Mouse (Mus musculus): ENCODE measurements around the gene Tbc1d19. TPM values are rescaled to one million over a fixed set of nuclear protein-coding genes. Genes with fewer than 3 reads are reported as not detected.
A peak's percentile ranks its signal among the peaks of the same experiment; 100 is the strongest.

Tbc1d19 gene
- total and polyA plus RNA-seq, 2 experiments from 2014 or later, result 44.0 to 50.6 TPM

DNA sequence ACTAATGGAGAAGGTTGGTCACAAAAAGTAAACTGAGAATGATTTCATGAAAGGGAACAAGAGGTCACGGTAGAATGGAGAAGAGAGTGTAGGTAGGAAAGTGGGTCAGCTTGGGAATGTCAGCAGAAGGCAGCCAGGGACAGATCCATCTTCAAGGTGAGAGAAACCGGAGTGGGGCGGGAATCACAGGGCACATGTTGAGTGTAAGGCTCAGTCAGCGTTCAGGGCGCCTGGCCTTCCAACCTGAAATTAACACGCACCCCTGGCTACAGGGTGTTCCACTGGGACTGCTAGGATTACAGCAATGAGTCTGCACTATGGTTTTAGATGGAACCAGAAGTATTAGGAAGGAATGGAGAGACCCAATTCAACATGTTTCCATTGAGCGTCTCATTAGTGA is 10.3 kb downstream of the Tbc1d19 start:
- no peaks in the 10 kb centered on the region for H3K27me3 ChIP-seq (ENCODE audit: insufficient read depth, low read length)
- WGBS, result 92% methylated on average over 7 of the region's 7 CpGs
- TF ChIP-seq CTCF (IDR thresholded peaks at IDR 0.05), result no peak

DNA sequence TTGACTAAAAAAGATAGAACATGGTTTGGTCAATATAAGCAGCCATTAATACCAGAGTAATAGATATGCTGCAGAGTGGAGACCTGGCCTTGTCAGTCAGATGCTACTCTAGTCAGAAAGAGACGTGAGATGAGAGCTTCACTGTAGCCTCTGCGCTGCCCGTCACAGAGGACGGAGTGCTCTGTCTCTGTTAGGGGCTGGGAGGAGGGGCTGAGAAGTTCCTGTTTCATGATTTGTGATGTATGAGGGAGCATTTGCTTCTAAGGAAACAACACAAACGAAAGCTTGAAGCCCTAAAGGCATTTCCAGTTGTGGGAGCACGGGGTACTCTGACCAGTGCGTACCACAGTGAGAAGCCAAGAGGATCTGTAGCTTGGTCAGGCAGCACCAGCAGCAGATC is 16.5 kb downstream of the Tbc1d19 start:
- no peaks in the 10 kb centered on the region for H3K27me3 ChIP-seq (ENCODE audit: insufficient read depth, low read length)
- ATAC-seq (ENCODE audit: low FRiP score) (no peak), DNase-seq (ENCODE audit: low spot score) (no peak)
- H3K9ac ChIP-seq (replicated peaks; ENCODE audit: low read length, poor library complexity, severe bottlenecking), result no peak overlapping the region
- no peak overlapping the region for H3K4me3 ChIP-seq (ENCODE audit: low read depth, low read length)
- no peaks in the 10 kb centered on the region for H3K9me3 ChIP-seq (ENCODE audit: low read length)
- 77% methylated on average over 7 of the region's 7 CpGs for WGBS
- H3K4me1 ChIP-seq (ENCODE audit: insufficient read depth, low read length), result no peaks in the 10 kb centered on the region
- H3K36me3 ChIP-seq (ENCODE audit: insufficient read depth, low read length), result peaks cover 3% of the 10 kb centered on the region; the same call in 1 of the 2 replicates
- TF ChIP-seq CTCF (IDR thresholded peaks at IDR 0.05), result no peak
- H3K4me2 ChIP-seq (ENCODE audit: low read depth, low read length, poor library complexity, severe bottlenecking), result no peak overlapping the region
- H3K27ac ChIP-seq (ENCODE audit: low read depth, low read length), result no peak overlapping the region

More for the DNA sequence above, 10.3 kb downstream of the Tbc1d19 start:
- Histone ChIP-seq H3K27ac (ENCODE audit: low read depth, low read length) (no peak overlapping the region), H3K4me3 (ENCODE audit: low read depth, low read length) (no peak overlapping the region), H3K36me3 (ENCODE audit: insufficient read depth, low read length) (no peaks in the 10 kb centered on the region), H3K9me3 (ENCODE audit: low read length) (no peaks in the 10 kb centered on the region), H3K4me1 (ENCODE audit: insufficient read depth, low read length) (no peaks in the 10 kb centered on the region), H3K4me2 (ENCODE audit: low read depth, low read length, poor library complexity, severe bottlenecking) (no peak overlapping the region), H3K9ac (replicated peaks; ENCODE audit: low read length, poor library complexity, severe bottlenecking) (no peak overlapping the region)
- no peak for ATAC-seq (ENCODE audit: low FRiP score)
- DNase-seq (ENCODE audit: low spot score), result no peak

DNA sequence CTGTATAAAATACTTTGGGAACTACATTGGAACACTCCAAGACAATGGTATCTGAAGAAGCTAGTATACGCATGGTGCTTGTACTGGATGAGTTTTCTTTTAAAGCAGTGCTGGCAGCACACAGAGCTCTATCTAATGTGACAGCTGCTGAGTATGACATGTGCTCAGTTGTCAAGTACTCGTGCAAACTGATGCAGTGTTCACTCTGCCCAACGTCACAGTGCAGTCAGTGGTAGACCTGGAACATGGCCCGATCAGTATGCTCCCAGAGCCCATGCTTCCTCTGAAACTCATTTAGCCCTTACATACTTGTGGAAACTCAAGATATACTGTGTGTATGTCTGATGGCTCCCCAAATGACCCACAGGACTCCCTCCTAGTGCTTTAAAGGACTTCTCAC is 25.1 kb downstream of the Tbc1d19 start:
- ATAC-seq (ENCODE audit: low FRiP score) (no peak), DNase-seq (ENCODE audit: low spot score) (no peak)

DNA sequence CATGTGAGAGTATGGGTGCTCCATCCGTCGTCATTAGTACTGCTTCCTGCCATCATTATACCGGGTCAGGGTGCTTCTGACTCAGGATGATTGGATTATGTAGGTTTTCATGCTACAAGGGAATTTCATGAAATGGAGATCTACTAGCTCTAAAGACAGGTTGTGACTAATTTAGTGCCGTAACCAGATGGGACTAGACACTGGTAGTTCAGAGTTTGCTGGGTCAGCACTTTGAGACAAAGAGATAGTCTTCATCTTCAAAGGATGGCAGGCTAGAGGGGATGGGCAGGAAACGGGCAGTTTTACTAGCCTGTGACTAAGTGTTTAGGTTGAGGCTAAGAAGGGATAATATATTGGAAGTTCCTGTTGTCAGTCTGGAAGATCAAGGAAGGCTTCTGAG is 31.9 kb downstream of the Tbc1d19 start:
- Histone ChIP-seq H3K9me3 (ENCODE audit: low read length) (no peaks in the 10 kb centered on the region), H3K27ac (ENCODE audit: low read depth, low read length) (no peak overlapping the region), H3K9ac (replicated peaks; ENCODE audit: low read length, poor library complexity, severe bottlenecking) (no peak overlapping the region), H3K36me3 (ENCODE audit: insufficient read depth, low read length) (peaks cover 7% of the 10 kb centered on the region; the same call in 1 of the 2 replicates), H3K4me2 (ENCODE audit: low read depth, low read length, poor library complexity, severe bottlenecking) (no peak overlapping the region), H3K4me3 (ENCODE audit: low read depth, low read length) (no peak overlapping the region), H3K4me1 (ENCODE audit: insufficient read depth, low read length) (no peaks in the 10 kb centered on the region), H3K27me3 (ENCODE audit: insufficient read depth, low read length) (no peaks in the 10 kb centered on the region)
- DNase-seq (ENCODE audit: low spot score) (no peak), ATAC-seq (ENCODE audit: low FRiP score) (no peak)
- no peak for TF ChIP-seq CTCF (IDR thresholded peaks at IDR 0.05)
- WGBS, result 87% methylated on average over 5 of the region's 5 CpGs

More for the DNA sequence above, 25.1 kb downstream of the Tbc1d19 start:
- TF ChIP-seq CTCF (IDR thresholded peaks at IDR 0.05), result no peak
- Histone ChIP-seq H3K4me1 (ENCODE audit: insufficient read depth, low read length) (no peaks in the 10 kb centered on the region), H3K27me3 (ENCODE audit: insufficient read depth, low read length) (no peaks in the 10 kb centered on the region), H3K4me3 (ENCODE audit: low read depth, low read length) (no peak overlapping the region), H3K27ac (ENCODE audit: low read depth, low read length) (no peak overlapping the region), H3K9ac (replicated peaks; ENCODE audit: low read length, poor library complexity, severe bottlenecking) (no peak overlapping the region), H3K9me3 (ENCODE audit: low read length) (no peaks in the 10 kb centered on the region), H3K36me3 (ENCODE audit: insufficient read depth, low read length) (peaks cover 10% of the 10 kb centered on the region), H3K4me2 (ENCODE audit: low read depth, low read length, poor library complexity, severe bottlenecking) (no peak overlapping the region)
- WGBS, result 93% methylated on average over 4 of the region's 4 CpGs

DNA sequence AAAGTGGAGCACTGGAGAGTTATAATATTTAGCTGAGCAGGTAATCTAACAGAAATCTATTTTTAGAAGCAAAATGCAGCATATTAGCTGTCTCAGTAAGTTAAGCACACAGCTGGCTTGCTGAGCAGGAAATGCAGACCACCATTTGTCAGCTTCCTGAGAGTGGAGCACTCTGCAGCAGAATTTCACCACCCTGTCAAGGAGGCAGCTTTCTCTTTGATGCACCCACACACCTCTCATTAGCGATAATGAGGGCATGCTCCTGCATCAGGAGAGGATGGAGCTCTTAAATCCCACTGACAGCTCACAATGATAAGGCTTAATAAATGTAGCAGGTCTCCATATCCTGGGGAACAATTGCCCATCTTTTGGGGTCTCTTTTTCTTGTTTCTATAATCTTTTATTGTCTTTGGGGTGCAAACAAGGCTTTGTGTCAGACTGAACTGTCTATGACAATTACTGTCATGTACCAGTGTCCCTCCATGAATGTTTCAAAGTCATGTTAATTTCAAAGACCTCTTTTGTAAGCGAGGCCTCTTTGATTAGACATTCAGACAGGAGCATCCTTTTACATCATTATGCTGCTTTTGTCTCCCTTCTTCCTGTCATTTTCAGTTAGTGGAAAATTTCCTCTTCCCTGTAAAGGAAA is 39.0 kb downstream of the Tbc1d19 start:
- Histone ChIP-seq H3K36me3 (ENCODE audit: insufficient read depth, low read length) (peaks cover 5% of the 10 kb centered on the region; the same call in 1 of the 2 replicates), H3K4me1 (ENCODE audit: insufficient read depth, low read length) (no peaks in the 10 kb centered on the region), H3K9ac (replicated peaks; ENCODE audit: low read length, poor library complexity, severe bottlenecking) (no peak overlapping the region), H3K4me3 (ENCODE audit: low read depth, low read length) (no peak overlapping the region), H3K4me2 (ENCODE audit: low read depth, low read length, poor library complexity, severe bottlenecking) (no peak overlapping the region), H3K27me3 (ENCODE audit: insufficient read depth, low read length) (no peaks in the 10 kb centered on the region), H3K27ac (ENCODE audit: low read depth, low read length) (peak overlapping the region; percentile 12; the same call in 1 of the 2 replicates), H3K9me3 (ENCODE audit: low read length) (no peaks in the 10 kb centered on the region)
- no peak for TF ChIP-seq CTCF (IDR thresholded peaks at IDR 0.05)
- ATAC-seq (ENCODE audit: low FRiP score) (peak; percentile 78), DNase-seq (ENCODE audit: low spot score) (peak; percentile 9)
- 52% methylated on average over 2 of the region's 2 CpGs for WGBS

DNA sequence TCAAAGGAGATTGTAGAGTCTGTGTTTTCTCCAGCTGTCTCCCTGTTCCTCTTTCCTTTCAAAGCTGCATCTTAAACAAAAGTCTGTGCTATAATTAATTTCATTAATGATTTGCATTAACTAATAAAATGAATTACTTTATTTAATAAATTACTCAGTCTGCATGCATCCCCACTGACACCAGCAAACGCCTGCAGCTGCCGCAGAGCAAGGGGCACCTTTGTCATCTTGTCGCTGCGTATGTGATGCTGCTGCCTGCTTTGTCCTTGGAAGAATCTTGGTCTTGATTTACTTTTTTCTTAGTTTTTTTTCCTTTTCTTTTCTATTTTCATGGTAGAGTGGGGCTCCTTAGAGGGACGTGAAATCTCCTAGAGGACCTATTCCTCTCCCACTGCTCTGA is 43.2 kb downstream of the Tbc1d19 start:
- Histone ChIP-seq H3K4me2 (ENCODE audit: low read depth, low read length, poor library complexity, severe bottlenecking) (no peak overlapping the region), H3K27me3 (ENCODE audit: insufficient read depth, low read length) (no peaks in the 10 kb centered on the region), H3K27ac (ENCODE audit: low read depth, low read length) (no peak overlapping the region), H3K9me3 (ENCODE audit: low read length) (no peaks in the 10 kb centered on the region), H3K36me3 (ENCODE audit: insufficient read depth, low read length) (0 out of 2 replicates have a peak, but pooled peaks cover 4% of the 10 kb centered on the region), H3K4me1 (ENCODE audit: insufficient read depth, low read length) (no peaks in the 10 kb centered on the region), H3K4me3 (ENCODE audit: low read depth, low read length) (no peak overlapping the region), H3K9ac (replicated peaks; ENCODE audit: low read length, poor library complexity, severe bottlenecking) (no peak overlapping the region)
- no peak for DNase-seq (ENCODE audit: low spot score)
- no peak for TF ChIP-seq CTCF (IDR thresholded peaks at IDR 0.05)
- WGBS, result 77% methylated on average over 5 of the region's 5 CpGs
- no peak for ATAC-seq (ENCODE audit: low FRiP score)
